Mouse (Mus musculus): ENCODE results near the gene Nckap1. TPM values are rescaled to one million over a fixed set of nuclear protein-coding genes. Genes with fewer than 3 reads are reported as not detected.

The Nckap1 gene
- polyA plus RNA-seq, 1 experiment: 168 TPM

DNA sequence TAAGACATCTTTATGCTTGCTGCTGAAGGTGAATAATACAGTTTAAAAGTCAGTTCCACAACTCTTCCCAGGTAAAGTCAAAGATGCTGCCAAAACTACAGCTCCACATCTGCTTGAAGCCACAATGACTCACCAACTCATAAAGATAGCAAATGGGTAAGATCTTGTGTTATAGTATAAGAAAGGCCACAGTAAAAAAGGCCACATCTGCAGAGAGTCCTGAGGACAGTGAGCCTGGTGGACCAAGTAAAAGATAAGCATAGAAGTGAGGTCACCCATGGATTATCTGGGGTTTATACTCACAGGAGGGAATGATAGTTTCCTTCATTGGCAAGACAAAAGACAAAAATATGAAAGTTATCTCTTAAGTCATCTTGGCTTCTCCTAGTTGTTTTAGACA lies 18.9 kb downstream of the Nckap1 start:
- no peak overlapping the region for H3K4me3 ChIP-seq (ENCODE audit: insufficient read depth, low read length)
- no peak for TF ChIP-seq POLR2A (IDR thresholded peaks at IDR 0.05; ENCODE audit: low read depth, low read length)
- no peak for TF ChIP-seq CTCF (IDR thresholded peaks at IDR 0.05; ENCODE audit: borderline replicate concordance, insufficient read depth, low read length)
- no peak overlapping the region for H3K27ac ChIP-seq (ENCODE audit: insufficient read depth, low read length)

GRCm38 (mm10) chr2:80561478-80561877 lies 19.7 kb downstream of the Nckap1 start:
- Histone ChIP-seq H3K4me3 (ENCODE audit: insufficient read depth, low read length) (no peak overlapping the region), H3K27ac (ENCODE audit: insufficient read depth, low read length) (no peak overlapping the region), H3K4me1 (ENCODE audit: control insufficient read depth, insufficient read depth, low read length) (peaks cover 4% of the 10 kb centered on the region; the same call in 1 of the 2 replicates)
- TF ChIP-seq CTCF (IDR thresholded peaks at IDR 0.05; ENCODE audit: borderline replicate concordance, insufficient read depth, low read length): no peak
- no peak for TF ChIP-seq POLR2A (IDR thresholded peaks at IDR 0.05; ENCODE audit: low read depth, low read length)

More for the DNA sequence above, 18.9 kb downstream of the Nckap1 start:
- peaks cover 4% of the 10 kb centered on the region; the same call in 1 of the 2 replicates for H3K4me1 ChIP-seq (ENCODE audit: control insufficient read depth, insufficient read depth, low read length)

DNA sequence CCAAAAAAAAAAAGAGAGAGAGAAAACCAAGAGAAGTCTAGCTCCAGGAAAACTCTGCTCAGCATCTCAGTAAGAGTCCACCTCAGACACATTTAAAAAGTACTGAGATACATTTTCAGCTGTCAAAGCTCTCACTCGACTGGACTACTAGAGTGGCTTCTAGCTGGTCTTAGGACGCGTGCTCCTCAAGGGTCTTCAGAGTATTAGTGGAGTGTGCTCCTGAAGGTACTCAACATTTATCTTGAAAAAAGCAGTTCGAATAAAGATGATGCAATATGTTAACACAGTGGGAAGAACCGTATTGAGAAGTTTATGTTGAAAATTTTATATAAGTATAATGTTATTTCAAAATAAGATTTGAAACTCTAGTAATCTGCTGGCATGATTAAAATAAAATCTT lies 20.4 kb downstream of the Nckap1 start:
- Histone ChIP-seq H3K4me1 (ENCODE audit: control insufficient read depth, insufficient read depth, low read length) (peaks cover 5% of the 10 kb centered on the region), H3K27ac (ENCODE audit: insufficient read depth, low read length) (no peak overlapping the region)

GRCm38 (mm10) chr2:80559655-80560054 lies 21.5 kb downstream of the Nckap1 start:
- Histone ChIP-seq H3K27ac (ENCODE audit: insufficient read depth, low read length) (no peak overlapping the region), H3K4me3 (ENCODE audit: insufficient read depth, low read length) (no peak overlapping the region), H3K4me1 (ENCODE audit: control insufficient read depth, insufficient read depth, low read length) (peaks cover 10% of the 10 kb centered on the region)
- TF ChIP-seq CTCF (IDR thresholded peaks at IDR 0.05; ENCODE audit: borderline replicate concordance, insufficient read depth, low read length): no peak
- TF ChIP-seq POLR2A (IDR thresholded peaks at IDR 0.05; ENCODE audit: low read depth, low read length): no peak

More for the DNA sequence above, 20.4 kb downstream of the Nckap1 start:
- TF ChIP-seq CTCF (IDR thresholded peaks at IDR 0.05; ENCODE audit: borderline replicate concordance, insufficient read depth, low read length): no peak
- H3K4me3 ChIP-seq (ENCODE audit: insufficient read depth, low read length): no peak overlapping the region

DNA sequence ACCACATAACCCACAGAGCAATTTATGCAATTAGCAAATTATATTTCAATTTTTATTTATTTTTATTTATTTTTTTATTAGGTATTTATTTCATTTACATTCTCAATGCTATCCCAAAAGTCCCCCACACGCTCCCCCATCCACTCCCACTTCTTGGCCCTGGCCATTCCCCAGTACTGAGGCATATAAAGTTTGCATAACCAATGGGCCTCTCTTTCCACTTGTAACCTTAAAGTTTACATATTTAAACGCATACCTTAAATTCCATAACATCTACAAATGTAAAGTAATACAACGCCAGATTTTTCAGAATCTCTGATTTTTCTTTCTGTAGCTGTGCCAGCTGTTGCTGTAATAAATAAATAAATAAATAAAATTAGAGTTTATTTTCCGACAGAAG lies 26.7 kb downstream of the Nckap1 start:
- Histone ChIP-seq H3K27ac (ENCODE audit: insufficient read depth, low read length) (no peak overlapping the region), H3K4me3 (ENCODE audit: insufficient read depth, low read length) (no peak overlapping the region), H3K4me1 (ENCODE audit: control insufficient read depth, insufficient read depth, low read length) (peaks cover 6% of the 10 kb centered on the region)
- no peak for TF ChIP-seq CTCF (IDR thresholded peaks at IDR 0.05; ENCODE audit: borderline replicate concordance, insufficient read depth, low read length)
- TF ChIP-seq POLR2A (IDR thresholded peaks at IDR 0.05; ENCODE audit: low read depth, low read length): no peak

DNA sequence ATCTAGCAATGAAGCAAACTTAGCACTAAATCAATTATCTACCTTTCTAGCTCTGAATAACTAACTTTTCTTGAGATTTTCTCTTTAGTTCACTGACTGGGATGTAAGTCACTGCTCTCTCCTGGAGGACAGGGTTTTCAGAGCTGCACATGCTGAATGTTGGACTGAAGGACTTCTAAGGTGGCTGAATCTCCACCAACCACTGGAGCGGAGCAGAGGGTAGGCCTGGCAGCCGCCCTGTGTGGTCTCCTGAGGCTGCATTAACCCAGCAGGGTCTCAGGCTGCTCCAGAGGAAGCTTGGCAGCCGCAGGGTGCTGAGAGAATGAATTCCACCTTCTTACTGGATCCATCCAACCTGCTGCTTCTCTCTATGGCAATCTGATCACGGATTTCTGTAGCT lies 31.5 kb downstream of the Nckap1 start:
- TF ChIP-seq POLR2A (IDR thresholded peaks at IDR 0.05; ENCODE audit: low read depth, low read length): no peak
- TF ChIP-seq CTCF (IDR thresholded peaks at IDR 0.05; ENCODE audit: borderline replicate concordance, insufficient read depth, low read length): no peak
- Histone ChIP-seq H3K27ac (ENCODE audit: insufficient read depth, low read length) (no peak overlapping the region), H3K4me3 (ENCODE audit: insufficient read depth, low read length) (no peak overlapping the region), H3K4me1 (ENCODE audit: control insufficient read depth, insufficient read depth, low read length) (no peaks in the 10 kb centered on the region)

- Histone ChIP-seq H3K27ac (ENCODE audit: insufficient read depth, low read length) (no peak overlapping the region), H3K4me3 (ENCODE audit: insufficient read depth, low read length) (no peak overlapping the region), H3K4me1 (ENCODE audit: control insufficient read depth, insufficient read depth, low read length) (no peaks in the 10 kb centered on the region)
- no peak for TF ChIP-seq CTCF (IDR thresholded peaks at IDR 0.05; ENCODE audit: borderline replicate concordance, insufficient read depth, low read length)
These were observed 33.3 kb downstream of the Nckap1 start for GRCm38 (mm10) chr2:80547901-80548300.

GRCm38 (mm10) chr2:80542801-80543200 lies 38.4 kb downstream of the Nckap1 start:
- TF ChIP-seq POLR2A (IDR thresholded peaks at IDR 0.05; ENCODE audit: low read depth, low read length): no peak
- TF ChIP-seq CTCF (IDR thresholded peaks at IDR 0.05; ENCODE audit: borderline replicate concordance, insufficient read depth, low read length): no peak
- H3K4me1 ChIP-seq (ENCODE audit: control insufficient read depth, insufficient read depth, low read length): no peaks in the 10 kb centered on the region
- H3K27ac ChIP-seq (ENCODE audit: insufficient read depth, low read length): no peak overlapping the region
- H3K4me3 ChIP-seq (ENCODE audit: insufficient read depth, low read length): no peak overlapping the region

DNA sequence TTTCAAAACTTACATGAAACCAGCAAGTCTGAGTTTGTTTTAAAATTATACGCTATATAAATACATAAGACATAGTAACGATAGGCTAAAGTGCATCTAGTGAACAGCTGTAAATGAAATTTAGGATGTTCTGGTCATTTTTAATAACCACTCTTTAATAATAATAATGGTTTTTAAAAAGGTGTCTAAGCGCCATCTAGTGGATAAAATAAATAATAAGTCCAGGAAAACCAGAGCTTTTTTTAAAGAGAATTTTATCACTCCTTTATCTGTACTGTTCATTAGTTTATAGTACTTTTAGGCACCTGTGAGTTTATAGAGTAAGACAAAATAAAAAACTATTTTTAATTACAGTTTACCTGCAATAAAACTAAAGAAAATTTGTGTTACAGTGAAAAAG lies 44.0 kb downstream of the Nckap1 start:
- TF ChIP-seq POLR2A (IDR thresholded peaks at IDR 0.05; ENCODE audit: low read depth, low read length): no peak
- TF ChIP-seq CTCF (IDR thresholded peaks at IDR 0.05; ENCODE audit: borderline replicate concordance, insufficient read depth, low read length): no peak
- Histone ChIP-seq H3K27ac (ENCODE audit: insufficient read depth, low read length) (no peak overlapping the region), H3K4me1 (ENCODE audit: control insufficient read depth, insufficient read depth, low read length) (no peaks in the 10 kb centered on the region), H3K4me3 (ENCODE audit: insufficient read depth, low read length) (no peak overlapping the region)

GRCm38 (mm10) chr2:80536608-80537007 lies 44.6 kb downstream of the Nckap1 start:
- H3K4me3 ChIP-seq (ENCODE audit: insufficient read depth, low read length): no peak overlapping the region
- no peak for TF ChIP-seq POLR2A (IDR thresholded peaks at IDR 0.05; ENCODE audit: low read depth, low read length)
- TF ChIP-seq CTCF (IDR thresholded peaks at IDR 0.05; ENCODE audit: borderline replicate concordance, insufficient read depth, low read length): no peak

GRCm38 (mm10) chr2:80524275-80524674 lies 56.9 kb downstream of the Nckap1 start:
- Histone ChIP-seq H3K27ac (ENCODE audit: insufficient read depth, low read length) (no peak overlapping the region), H3K4me1 (ENCODE audit: control insufficient read depth, insufficient read depth, low read length) (no peaks in the 10 kb centered on the region), H3K4me3 (ENCODE audit: insufficient read depth, low read length) (no peak overlapping the region)
- TF ChIP-seq POLR2A (IDR thresholded peaks at IDR 0.05; ENCODE audit: low read depth, low read length) (no peak), CTCF (IDR thresholded peaks at IDR 0.05; ENCODE audit: borderline replicate concordance, insufficient read depth, low read length) (no peak)

More at GRCm38 (mm10) chr2:80536608-80537007, 44.6 kb downstream of the Nckap1 start:
- Histone ChIP-seq H3K4me1 (ENCODE audit: control insufficient read depth, insufficient read depth, low read length) (no peaks in the 10 kb centered on the region), H3K27ac (ENCODE audit: insufficient read depth, low read length) (no peak overlapping the region)
